Mouse (Mus musculus) olfactory bulb, adult 2 months (tissue): ENCODE data around the gene Gtf3c4. TPM values are rescaled to one million over a fixed set of nuclear protein-coding genes. Genes with fewer than 3 reads are reported as not detected.

ENCODE experiments used
- H3K27ac ChIP-seq: fragments of 200-500 bp; 2 replicates; pipeline ENCODE4 v1.5.1; 2012; ENCODE audit warnings: low read depth, low read length; ENCODE audit not compliant: insufficient read depth
- H3K4me1 ChIP-seq: fragments of 200-500 bp; 2 replicates; pipeline ENCODE4 v1.6.1; 2012; ENCODE audit warnings: low read length; ENCODE audit not compliant: control insufficient read depth, insufficient read depth
- H3K4me3 ChIP-seq: fragments of 200-500 bp; 2 replicates; pipeline ENCODE4 v1.5.1; 2012; ENCODE audit warnings: mild to moderate bottlenecking, low read depth, low read length, moderate library complexity; ENCODE audit not compliant: insufficient read depth
- CTCF ChIP-seq: fragments of 200-500 bp; IDR thresholded peaks from 2 replicates; pipeline ENCODE4 v1.5.1; 2012; ENCODE audit warnings: low read depth, mild to moderate bottlenecking, low read length, moderate library complexity; ENCODE audit not compliant: insufficient read depth
- POLR2A ChIP-seq: fragments of 200-500 bp; IDR thresholded peaks from 2 replicates; pipeline ENCODE4 v1.6.1; 2012; ENCODE audit warnings: mild to moderate bottlenecking, low read depth, low read length, moderate library complexity; ENCODE audit not compliant: insufficient read depth
- WGBS: fragments of 180-500 bp; shearing (Covaris S2); methylation state at CpG from one replicate; pipeline ENCODE4 v1.1.7; 2018; 5-methylcytosine and 5-hydroxymethylcytosine counted together
- polyA plus RNA-seq: library from polyadenylated mRNA; stranded (reverse); fragments of >200 nt; gene quantifications from 2 replicates; pipeline ENCODE4 v1.2.4, GENCODE M21; 2012; ENCODE audit warnings: low replicate concordance; ENCODE audit not compliant: missing spikeins, insufficient read depth, insufficient read length

Gene Gtf3c4
- not detected in 2 replicates for polyA plus RNA-seq

DNA sequence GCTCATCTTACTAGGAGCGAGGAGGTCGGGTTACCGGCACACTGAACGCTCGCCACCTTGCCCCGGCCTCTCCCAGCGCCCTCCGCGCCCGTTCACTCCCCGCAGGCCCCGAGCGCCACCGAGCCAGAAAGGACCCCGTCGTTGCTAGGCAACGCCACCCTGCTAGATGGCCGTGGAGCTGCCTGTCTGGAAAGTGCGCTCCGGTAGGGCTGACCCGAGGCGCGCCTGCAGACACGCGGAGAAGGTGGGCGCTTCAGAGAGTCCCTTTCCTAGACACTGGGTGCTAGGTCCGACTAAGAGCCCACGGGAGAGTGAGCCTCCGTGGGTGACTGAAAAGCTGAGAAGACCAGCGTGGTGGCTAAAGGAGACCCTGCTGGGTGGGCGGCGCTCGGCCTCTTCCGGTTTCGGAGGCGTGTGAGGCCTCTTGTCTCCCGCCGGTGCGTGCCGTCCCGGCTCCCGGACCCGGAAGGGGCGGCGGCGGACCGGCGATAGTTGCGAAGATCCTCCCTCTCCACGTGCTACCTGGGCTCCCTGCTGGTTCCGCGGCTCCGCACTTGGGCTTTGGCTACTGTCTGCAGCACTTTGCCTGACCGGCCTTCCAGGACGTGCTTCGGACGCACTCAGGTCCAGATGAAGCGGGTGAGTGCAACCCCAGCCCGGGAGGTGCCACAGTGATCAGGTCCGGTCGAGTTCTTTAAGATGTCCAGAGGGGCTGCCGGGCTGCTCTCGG lies at the start of gene Gtf3c4, which contains the start of gene Ddx31:
Gene Gtf3c4, minus strand, starts transcription at position 139 of the 730 bp plus-strand sequence.
Gene Ddx31, plus strand, starts transcription at position 185 of the 730 bp plus-strand sequence.
- Histone ChIP-seq H3K4me1 (no peaks in the 10 kb centered on the region), H3K4me3 (peak within 1 kb of the TSS; percentile 94), H3K27ac (peak within 1 kb of the TSS; percentile 49; the same call in 1 of the 2 replicates)
- TF ChIP-seq CTCF = no peak
- TF ChIP-seq POLR2A = peak; percentile 57; the same call in 1 of the 2 replicates
- under 1% methylated on average over 63 of the region's 63 CpGs for WGBS

DNA sequence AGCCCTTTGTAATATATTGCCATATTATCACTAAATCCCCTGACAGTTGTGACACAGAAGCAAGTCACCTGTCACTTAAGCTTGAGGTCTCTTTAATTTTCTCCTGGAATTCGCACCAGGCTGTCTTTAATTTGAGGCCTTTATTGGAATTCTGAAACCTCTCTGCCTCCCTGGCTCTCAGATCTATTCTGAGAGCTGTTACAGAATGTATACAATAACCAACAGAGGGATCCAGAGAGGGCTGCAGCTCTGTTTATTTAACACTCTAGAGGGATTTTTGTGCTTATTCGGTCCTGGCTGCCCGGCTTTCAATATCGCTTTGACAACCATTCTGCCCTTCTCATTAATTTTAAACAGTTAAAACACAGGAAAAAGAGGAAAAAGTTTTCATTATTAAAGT lies 44.8 kb upstream of the Gtf3c4 start:
- H3K27ac ChIP-seq = no peak overlapping the region

DNA sequence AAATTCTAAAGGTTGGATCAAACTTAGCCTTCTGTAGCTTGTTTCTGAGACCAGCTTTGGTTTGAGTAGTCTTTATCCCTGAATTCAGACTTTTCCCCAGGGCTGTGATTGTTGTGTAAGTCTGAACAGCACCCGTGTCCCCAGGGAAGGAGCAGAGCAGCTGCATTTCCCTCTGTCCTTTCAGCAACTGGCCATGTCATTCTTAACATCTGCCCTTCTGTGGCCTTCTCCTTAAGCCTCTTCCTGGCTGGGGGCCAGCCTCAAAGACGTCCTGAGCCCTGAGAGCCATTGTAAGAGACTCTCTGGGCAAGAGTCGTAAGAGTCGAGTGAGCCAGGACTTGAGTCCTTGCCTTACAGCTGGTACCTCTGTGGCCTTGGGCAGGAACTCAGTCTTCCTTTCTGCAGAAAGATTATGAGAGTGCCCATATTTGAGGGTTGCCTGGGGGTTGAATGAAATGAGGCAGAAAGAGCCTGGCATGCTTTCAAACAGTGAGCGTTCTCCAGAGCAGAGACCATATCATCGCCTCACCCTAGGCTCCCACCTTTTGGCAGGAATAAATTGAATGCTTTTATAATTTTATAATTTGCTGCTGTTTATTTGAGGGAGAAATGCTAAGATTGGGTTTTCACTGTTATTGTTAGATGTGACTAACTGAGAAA lies 42.8 kb upstream of the Gtf3c4 start:
- TF ChIP-seq CTCF (no peak), POLR2A (no peak)
- H3K27ac ChIP-seq = no peak overlapping the region

More for the DNA sequence above, 44.8 kb upstream of the Gtf3c4 start:
- no peak for TF ChIP-seq POLR2A
- 78% methylated on average over 4 of the region's 4 CpGs for WGBS
- H3K4me3 ChIP-seq = no peak overlapping the region
- no peaks in the 10 kb centered on the region for H3K4me1 ChIP-seq

DNA sequence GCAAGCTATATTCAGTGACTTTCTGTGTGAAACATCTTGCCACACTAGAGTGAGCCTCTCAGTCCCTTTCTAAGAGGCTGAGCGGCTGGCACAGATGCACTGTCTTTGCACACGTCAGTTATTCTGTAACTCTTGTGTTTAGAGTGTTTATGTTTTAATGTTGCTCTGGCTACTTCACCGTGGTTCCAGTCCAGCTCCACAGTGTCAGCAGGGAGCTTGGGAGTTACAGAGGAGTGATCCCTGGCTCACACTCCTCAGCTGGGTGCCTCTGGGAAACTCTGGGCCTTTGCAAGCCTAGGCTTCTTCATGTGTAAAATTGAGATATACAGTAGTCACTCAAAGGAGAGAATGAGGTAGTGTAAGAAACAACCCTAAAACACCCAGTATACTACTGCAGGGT lies 41.9 kb upstream of the Gtf3c4 start:
- 83% methylated on average over 3 of the region's 3 CpGs for WGBS
- no peak overlapping the region for H3K4me3 ChIP-seq
- no peaks in the 10 kb centered on the region for H3K4me1 ChIP-seq
- TF ChIP-seq CTCF (no peak), POLR2A (no peak)
- no peak overlapping the region for H3K27ac ChIP-seq

More for the DNA sequence above, 42.8 kb upstream of the Gtf3c4 start:
- no peaks in the 10 kb centered on the region for H3K4me1 ChIP-seq
- 58% methylated on average over 6 of the region's 6 CpGs for WGBS
- H3K4me3 ChIP-seq = no peak overlapping the region

DNA sequence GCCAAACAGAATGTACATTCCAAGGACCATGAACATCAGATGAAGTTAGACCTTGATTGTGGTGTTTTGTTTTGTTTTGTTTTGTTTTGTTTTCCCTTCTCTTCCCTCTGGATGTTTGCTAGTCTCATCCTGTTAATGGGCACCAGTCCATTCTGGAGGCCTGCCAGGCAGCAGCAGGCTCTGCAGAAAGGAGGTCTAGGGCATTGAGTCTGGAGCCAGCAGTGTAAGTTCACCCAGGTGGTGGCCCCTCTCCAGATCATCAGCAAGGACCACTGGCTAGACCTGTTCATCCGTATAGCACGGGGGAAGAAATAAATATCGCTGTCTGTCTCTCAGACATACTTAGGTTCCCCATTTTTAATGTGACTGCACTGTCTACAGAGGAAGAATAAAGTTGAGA lies 41.1 kb upstream of the Gtf3c4 start:
- H3K4me3 ChIP-seq = no peak overlapping the region
- H3K4me1 ChIP-seq = no peaks in the 10 kb centered on the region
- 87% methylated on average over 3 of the region's 3 CpGs for WGBS
- no peak overlapping the region for H3K27ac ChIP-seq
- TF ChIP-seq POLR2A (no peak), CTCF (no peak)

DNA sequence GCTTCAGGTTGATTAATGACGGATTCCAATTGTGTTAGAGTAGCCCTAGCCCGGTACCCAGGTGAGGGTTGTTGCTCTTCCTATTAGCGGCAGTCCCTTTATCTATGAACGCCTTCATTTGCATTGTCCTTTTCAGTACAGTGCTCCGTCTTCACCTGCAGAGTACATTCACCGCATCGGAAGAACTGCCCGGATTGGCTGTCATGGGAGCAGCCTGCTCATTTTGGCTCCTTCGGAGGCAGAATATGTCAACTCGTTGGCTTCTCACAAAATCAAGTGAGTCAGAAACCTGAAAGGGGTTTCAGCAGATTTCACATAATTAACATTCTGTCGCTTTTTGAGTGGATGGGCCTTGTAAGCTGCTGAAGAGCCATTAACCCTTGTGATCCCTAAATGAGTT lies 35.4 kb upstream of the Gtf3c4 start:
- WGBS = 87% methylated on average over 11 of the region's 11 CpGs
- H3K4me1 ChIP-seq = no peaks in the 10 kb centered on the region
- no peak overlapping the region for H3K4me3 ChIP-seq
- no peak for TF ChIP-seq CTCF
- no peak overlapping the region for H3K27ac ChIP-seq

DNA sequence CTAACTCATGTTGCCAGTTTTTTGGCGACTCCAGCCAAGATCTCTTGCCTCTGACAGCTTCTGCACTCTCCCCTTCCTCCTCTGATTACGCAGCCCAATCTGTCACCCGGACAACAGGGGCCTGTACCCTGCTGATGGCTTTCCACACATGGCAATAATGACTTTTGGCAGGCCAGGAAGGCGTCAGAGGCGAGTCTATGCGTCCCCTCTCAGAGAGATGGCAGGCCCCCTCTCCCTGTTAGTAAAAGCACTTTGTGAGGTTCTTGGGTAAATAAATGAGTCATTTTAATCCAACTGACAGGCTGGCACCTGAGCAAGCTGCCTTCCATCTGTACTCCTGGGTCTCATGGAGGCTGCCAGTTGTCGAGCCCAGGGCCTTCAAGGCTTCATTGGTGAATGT lies 27.3 kb upstream of the Gtf3c4 start:
- Histone ChIP-seq H3K4me3 (no peak overlapping the region), H3K4me1 (no peaks in the 10 kb centered on the region), H3K27ac (no peak overlapping the region)
- WGBS = 54% methylated on average over 7 of the region's 7 CpGs
- no peak for TF ChIP-seq POLR2A
- TF ChIP-seq CTCF = no peak

DNA sequence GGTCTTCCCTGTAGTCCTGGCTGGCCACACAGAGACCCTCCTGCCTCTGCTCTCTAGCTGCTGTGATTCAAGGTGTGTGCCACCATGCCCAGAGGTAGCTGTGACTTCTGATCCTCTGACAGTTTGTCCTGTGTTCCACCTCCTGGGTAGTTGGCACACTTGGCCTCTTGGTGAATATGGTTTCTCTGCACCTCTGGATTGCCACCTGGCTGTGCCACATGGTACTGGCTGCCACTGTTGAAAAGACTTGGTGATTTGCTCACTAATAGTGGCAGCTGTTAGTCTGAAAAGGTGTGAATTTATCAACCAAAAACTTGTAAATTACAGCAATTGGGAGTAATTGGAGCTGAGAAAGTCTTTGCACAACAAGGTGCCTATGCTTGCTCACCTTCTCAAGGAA lies 23.7 kb upstream of the Gtf3c4 start:
- Histone ChIP-seq H3K4me3 (no peak overlapping the region), H3K27ac (no peak overlapping the region), H3K4me1 (no peaks in the 10 kb centered on the region)
- TF ChIP-seq POLR2A = no peak
- no peak for TF ChIP-seq CTCF

DNA sequence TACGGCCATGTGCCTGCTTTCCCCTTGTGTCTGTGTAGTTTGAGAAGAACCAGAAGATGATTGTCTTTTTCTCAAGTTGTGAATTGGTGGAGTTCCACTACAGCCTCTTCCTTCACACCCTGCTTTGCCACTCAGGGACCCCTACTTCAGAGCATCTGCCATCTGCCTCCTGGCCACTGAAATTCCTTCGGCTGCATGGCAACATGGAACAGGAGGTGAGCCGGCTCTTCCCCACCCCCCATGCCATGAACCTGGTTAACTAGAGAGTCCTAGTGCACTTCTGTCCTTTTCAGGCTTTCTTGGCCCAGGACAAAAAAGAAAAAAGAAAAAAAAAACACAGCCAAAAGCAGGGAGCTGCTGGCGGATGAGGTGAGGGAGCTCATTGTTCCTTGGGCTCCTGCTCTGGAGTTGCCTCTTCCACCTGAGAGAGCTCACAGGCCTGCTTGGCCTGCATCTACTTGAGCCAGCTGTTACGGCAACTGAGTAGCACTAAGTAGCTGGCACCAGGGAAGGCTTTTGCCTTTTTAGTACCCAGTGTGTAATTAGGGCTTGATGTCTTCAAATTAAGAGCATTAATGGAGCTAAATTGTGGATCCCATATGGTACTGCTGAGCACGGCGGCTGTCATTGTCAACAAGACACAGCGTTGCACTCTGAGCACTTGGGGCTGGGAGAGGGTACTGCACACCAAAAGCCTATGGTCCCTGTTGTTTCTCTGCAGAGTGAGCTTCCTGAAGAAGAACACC lies 20.7 kb upstream of the Gtf3c4 start:
- Histone ChIP-seq H3K4me3 (no peak overlapping the region), H3K27ac (no peak overlapping the region), H3K4me1 (no peaks in the 10 kb centered on the region)
- no peak for TF ChIP-seq CTCF
- 75% methylated on average over 8 of the region's 8 CpGs for WGBS
